Mouse (Mus musculus): ENCODE measurements around the gene Mtus2.

Gene Mtus2

DNA sequence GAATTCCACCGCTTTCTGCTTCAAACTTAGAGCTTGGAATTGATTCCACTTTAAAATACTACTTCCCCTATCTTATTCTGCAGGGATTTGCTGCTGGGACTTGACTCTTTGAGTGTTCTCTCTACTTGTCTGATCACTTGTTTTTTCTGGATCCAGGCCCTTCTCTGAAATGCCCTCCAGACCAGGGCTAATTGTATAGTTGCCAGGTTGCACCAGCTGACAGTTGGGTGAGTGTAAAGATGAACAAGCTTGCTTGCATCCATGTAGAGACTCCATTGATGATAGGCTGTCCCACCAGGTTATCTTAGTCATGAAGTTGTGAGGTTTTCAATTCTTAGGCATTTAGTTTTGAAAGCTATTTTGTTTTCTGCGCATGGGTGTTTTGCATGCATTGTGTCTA, 92.2 kb downstream of the Mtus2 start:
- DNase-seq (ENCODE audit: low spot score), result no peak

GRCm38 (mm10) chr5:148052846-148053608, 95.9 kb downstream of the Mtus2 start:
- DNase-seq (ENCODE audit: low spot score), result no peak

DNA sequence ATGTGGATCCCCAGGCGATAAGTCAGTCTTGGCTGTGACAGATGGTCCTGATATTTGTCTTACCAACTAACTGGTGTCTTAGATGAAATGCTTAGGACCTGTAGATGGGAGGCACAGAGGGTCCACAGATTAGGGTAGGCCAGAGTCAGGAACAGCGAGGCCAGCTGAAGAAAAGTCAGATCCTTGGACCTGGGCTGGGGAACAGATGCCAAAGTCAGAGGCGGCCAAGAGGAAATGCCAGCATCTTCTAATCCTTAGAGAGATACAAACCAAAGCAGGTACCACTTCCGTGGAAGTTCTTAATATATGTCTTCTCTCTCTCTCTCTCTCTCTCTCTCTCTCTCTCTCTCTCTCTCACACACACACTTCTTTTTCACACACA, 96.5 kb downstream of the Mtus2 start:
- no peak for DNase-seq (ENCODE audit: low spot score)

GRCm38 (mm10) chr5:148056831-148057230, 99.7 kb downstream of the Mtus2 start:
- DNase-seq (ENCODE audit: low spot score), result no peak

GRCm38 (mm10) chr5:148057433-148057832, 100.3 kb downstream of the Mtus2 start:
- no peak for DNase-seq (ENCODE audit: low spot score)

DNA sequence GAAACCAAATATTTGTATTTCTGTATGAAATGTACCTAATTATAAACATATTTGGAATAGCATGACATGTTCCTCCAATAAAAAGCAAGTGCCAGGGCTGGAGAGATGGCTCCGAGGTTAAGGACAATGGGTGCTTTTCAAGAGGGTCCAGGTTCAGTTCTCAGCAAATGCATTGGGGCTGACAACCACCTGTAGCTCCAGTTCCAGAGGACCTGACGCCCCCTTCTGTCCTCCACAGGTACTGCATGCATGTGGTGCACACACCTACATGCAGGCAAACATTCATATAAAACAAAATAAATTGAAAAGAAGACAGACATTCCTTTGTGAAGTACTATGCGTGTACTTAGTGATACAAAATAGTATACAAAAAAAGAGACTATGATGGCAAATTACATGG, 102.2 kb downstream of the Mtus2 start:
- DNase-seq (ENCODE audit: low spot score), result no peak

- no peak for DNase-seq (ENCODE audit: low spot score)
Measured at GRCm38 (mm10) chr5:148061869-148062268, 104.7 kb downstream of the Mtus2 start.

- DNase-seq (ENCODE audit: low spot score), result no peak
Measured at GRCm38 (mm10) chr5:148063745-148064144, 106.6 kb downstream of the Mtus2 start.

- no peak for DNase-seq (ENCODE audit: low spot score)
Measured at GRCm38 (mm10) chr5:148065251-148065650, 108.1 kb downstream of the Mtus2 start.

DNA sequence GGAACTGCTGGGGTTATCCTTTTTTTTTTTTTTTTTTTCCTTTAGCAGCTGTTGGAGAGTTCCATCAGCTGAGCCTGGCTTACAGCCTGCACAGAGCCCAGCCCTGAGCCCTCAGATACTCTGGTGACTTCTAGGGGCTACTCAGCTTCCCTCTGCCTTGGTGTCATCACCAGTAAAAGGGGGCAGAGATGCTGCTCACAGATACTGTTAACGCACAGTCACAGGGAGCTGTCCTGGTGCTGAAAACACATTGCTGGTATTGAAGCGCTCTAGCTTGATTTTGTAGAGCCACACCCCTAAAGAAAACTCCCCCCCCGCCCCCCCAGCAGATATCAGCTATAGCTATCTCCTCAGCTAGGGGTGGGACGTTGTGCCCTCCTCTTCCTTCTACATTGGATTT, 112.8 kb downstream of the Mtus2 start:
- no peak for DNase-seq (ENCODE audit: low spot score)

DNA sequence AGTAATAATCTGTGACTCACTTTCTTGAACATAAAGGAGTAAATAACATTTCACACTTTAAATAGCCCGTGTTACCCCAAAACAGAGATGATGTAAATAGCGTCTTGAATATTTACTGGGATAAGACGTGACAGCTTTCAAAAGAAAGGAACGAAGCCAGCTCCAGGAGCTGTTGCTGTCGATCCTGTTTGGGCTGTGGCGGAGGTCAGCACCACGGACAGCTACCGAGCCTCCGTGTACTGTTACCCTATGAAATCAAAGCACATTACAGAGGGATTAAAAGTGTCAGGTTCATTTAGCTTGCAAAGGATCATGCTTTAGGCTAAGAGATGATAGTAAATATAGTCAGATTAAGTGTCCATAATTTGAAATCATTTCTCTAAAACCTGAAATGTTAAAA, 114.7 kb downstream of the Mtus2 start:
- DNase-seq (ENCODE audit: low spot score), result no peak

DNA sequence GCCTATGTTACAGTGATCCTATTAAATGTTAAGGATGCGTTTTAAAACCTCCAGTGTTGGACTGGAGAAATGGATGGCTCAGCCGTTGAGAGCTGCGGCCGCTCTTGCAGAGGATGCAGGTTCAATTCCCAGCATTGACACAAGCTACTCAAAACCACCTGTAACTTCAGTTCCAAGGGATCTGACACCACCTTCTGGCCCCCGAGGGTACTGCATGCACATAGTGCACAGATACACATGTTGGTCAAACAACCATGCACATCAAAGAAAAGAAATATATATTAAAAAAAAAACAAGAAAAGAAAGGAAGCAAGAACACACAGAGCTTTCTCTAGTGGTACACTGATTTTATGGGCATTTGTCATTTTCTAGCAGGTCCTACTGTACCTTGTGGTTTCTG, 116.3 kb downstream of the Mtus2 start:
- no peak for DNase-seq (ENCODE audit: low spot score)

DNA sequence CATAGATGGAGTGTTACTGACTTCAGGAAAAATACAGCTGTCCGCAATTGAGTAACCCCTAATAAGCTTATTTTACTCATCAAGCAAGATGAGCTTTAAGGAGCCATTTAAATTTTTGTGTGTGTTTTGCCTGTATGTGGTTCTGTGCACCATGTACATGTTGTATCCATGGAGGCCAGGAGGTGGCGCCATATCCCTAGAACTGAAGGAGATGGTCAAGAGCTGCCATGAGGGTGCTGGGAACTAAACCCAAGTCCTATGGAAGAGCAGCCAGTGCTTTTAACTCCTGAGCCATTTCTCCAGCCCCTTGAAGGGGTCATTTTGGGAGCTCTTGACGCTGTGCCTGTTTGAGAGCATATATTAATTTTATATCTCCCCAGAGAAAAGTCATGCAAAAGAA, 122.6 kb downstream of the Mtus2 start:
- no peak for DNase-seq (ENCODE audit: low spot score)

DNA sequence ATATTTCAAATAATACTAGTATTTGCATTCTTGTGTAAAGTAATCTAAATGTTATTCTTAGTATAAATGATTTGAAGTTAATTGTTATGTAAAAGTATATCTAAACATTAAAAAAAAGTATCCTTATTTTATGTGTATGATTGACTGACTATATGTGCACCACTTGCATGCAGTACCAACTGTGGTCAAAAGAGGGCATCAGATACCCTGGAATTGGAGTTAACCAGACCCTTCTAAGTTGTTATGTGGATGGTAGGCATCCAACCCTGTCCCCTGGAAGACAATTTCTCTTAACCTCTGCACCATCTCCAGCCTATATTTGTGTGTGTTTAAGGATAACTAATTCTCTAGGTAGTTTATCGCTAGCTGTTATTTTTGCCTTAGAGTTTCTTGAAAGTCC, 126.4 kb downstream of the Mtus2 start:
- no peak for DNase-seq (ENCODE audit: low spot score)

GRCm38 (mm10) chr5:148084766-148085165, 127.6 kb downstream of the Mtus2 start:
- DNase-seq (ENCODE audit: low spot score), result no peak

DNA sequence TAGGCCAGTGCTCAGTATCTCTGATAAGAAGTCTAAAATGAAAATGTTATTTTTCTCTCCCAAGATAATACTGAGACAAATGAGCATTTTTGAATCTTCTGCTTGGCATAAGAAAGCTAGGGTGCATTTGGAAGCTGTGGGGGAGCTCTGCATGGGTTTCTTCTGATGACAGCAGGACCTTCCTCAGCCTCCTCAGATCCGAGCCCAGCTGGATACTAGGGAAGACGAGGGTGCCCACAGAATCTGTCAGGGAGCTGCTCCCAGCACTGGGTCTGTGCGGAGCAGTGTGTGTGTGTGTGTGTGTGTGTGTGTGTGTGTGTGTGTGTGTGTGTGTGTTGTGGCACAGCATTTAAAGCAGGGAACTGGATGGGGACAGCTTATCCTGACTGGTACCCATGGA, 130.7 kb downstream of the Mtus2 start:
- DNase-seq (ENCODE audit: low spot score), result no peak

- DNase-seq (ENCODE audit: low spot score), result no peak
Measured at GRCm38 (mm10) chr5:148090191-148090821, 133.2 kb downstream of the Mtus2 start.

DNA sequence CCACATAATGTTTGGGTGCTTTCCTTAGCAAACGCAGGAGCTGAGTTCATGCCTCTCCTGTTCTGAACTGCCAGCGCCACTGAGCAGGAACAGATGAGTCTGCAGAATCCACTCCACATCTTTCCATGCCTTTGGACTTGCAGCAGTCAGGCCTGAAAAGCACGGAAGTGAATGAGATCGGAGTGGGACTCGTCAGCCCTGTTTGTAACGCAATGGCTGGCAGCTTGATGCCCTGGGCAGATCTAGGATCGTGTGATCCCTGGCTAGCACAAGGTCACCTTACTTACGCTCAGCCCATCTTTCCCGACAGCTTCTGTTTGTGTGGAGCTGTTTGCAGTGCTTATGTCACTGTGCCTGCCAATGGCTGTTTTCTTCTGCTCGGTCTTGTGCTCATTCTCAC, 137.5 kb downstream of the Mtus2 start:
- DNase-seq (ENCODE audit: low spot score), result no peak

DNA sequence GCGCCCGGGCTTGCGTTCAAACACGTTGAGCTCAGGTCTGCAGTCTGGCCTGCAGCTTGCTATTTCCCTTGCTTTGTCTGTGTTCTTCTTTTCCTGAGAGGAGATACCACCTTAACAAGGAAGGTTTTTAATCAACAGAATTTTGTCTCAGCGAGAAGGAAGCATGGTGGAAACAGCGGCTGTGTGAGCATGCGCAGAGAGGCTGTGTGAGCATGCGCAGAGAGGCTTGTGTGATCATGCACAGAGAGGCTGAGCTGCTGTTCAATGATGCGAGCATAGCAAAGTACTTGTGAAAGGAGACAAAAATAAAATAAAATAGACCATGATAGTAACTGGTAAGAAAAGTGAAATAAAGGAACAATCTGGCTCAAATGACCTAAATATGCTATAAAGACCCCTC, 142.2 kb downstream of the Mtus2 start:
- DNase-seq (ENCODE audit: low spot score), result no peak

DNA sequence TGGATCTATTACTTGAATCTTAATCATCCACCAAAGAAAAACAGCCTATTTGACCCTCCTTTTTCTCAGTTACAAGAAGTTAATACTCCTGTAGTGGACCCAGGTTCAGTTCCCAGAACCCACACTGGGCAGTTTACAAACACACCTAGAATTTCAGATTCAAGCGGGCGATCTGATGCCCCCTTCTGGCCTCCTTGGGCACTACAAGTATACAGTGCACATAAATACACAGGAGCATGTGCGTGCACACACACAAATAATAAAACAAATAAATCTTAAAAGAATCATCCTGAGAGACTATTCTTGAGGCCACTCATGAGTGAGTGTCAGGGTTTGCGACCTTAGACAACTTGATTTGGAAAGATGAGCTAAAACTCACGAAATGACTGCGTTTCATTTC, 150.2 kb downstream of the Mtus2 start:
- DNase-seq (ENCODE audit: low spot score), result no peak

- no peak for DNase-seq (ENCODE audit: low spot score)
Measured at GRCm38 (mm10) chr5:148107890-148108289, 150.8 kb downstream of the Mtus2 start.

DNA sequence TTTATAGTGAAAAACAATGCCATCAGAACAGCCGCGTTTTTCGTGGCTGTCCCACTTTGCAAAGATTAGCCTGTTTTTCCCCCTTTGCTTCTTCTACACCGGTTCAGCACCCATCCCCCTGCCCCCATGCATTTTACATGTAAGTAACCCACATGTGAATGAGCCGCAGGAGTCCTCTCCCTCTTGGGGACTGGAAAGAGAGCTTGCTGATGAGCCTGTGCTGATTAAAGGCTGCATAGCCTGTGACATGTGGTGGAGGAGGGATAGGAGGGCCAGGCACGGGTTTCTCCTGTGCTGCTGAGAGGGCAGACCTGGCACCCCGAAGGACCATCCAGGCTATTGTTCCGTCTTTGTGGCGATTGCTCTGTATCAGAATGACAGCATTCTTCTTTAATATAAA, 151.2 kb downstream of the Mtus2 start:
- DNase-seq (ENCODE audit: low spot score), result no peak

DNA sequence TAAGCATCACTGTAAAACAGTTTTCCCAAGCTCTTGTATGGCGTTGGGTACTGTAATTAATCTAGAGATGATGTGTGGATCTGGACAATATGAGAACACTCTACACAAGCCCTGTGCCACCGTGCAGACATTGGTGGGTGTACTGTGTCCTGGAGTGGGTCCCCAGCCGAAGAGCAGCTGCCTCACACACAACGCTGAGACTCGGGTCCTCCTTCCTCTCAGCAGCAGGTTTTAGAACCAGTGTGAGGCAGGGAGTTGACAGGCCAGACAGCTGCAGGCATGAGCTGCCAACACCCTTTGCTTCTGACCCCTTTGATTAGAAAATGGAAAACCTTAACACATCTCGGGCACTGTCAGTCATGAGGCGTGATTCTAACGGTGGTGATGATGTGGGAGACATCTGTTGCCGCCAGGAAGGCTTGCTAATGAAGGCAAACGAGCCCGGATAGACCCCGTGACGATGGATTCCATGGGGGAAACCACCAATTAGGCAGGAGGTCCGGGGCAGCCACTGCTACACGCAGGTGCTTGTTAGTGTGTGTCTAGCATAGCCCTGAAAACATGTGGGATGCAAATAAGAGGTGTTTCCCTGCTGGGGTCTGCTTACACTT, 158.2 kb downstream of the Mtus2 start:
- DNase-seq (ENCODE audit: low spot score), result no peak

- no peak for DNase-seq (ENCODE audit: low spot score)
Measured at GRCm38 (mm10) chr5:148124354-148124753, 167.2 kb downstream of the Mtus2 start.

Data from ovary, adult 18-20 months (tissue).